Mouse (Mus musculus) spleen, postnatal 4 days (tissue): ENCODE data around the gene Wdr20.

Experiments
- DNase-seq, 2 experiments: peaks; one replicate each; pipeline ENCODE4 v3.0.0; 2022; ENCODE audit warnings: low spot score in 2 of 2

The Wdr20 gene

DNA sequence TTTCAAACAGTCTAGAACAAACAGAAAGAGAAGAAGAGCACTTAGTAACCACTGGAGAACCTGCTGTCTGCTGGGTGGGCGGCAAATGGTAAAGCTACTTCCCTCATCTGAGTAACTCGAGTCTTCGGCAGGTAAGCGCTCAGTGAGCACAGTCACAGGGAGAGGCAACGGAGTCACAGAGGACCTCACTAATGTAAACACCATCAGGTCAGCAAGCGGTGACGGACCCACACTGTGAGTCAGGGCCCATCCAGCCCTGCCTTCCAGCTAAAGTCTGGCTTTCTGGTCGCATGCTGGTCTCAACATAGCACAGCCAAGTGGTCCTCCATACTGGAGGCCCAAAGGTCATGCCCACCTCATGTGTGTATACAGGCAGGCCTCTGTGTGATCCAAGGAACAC is 81.6 kb downstream of the Wdr20 start:
- DNase-seq, result no peak

DNA sequence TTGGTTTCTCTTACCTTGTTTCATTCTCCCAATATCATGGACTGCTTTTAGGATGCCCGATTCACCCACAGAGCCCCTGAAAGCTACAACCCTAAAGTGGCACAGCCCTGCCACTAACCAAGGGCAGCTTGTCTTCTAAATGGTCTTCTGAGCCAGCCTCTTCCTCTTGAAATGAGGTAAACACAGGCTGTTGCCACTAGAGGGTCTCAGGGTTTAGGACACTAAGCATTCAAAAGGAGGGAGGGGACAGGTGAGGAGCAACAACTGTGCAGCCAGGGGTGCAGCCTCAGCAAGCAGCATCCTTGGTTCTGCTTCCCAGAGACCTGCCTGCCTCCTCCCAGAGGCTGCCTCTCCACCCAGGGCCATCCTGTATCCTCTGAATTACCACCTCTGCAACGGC is 84.0 kb downstream of the Wdr20 start:
- no peak for DNase-seq

DNA sequence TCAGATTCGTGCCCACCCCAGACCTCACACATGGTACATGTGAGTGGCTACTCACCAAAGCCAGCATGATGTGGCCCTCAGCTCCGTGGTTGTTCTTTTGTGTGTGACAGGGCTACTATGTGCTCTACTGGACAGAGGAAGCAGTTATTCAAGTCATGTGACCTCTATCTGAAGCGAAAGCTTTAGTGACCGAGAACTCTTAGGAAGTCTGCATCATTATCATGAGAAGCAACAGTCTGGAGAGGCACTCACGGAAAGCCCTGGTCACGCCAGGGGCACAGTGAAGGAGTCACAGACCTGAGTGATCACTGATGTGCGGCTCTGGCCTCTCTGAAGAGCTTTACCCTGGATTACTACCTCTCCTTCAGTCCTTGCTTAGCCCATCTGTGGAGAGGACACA is 84.6 kb downstream of the Wdr20 start:
- DNase-seq, result no peak

DNA sequence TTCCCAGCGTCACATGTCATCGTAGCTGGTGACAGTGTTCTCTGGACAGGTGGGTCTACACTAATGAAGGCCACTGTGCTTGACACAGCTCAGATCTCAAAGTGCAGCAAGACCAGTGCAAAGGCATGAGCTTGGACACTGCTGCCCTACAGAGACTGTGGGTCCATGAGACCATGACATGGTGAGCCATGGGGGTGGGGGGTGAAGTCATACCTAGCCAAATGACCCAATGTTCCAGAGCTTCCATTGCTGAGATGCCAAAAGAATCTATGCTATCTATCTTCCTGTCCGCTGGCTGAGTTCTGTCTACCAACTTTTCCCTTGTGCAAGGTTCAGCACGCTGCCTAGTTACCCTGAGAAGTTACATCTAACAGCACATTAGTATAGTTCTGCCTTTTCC is 91.2 kb downstream of the Wdr20 start:
- no peak for DNase-seq

DNA sequence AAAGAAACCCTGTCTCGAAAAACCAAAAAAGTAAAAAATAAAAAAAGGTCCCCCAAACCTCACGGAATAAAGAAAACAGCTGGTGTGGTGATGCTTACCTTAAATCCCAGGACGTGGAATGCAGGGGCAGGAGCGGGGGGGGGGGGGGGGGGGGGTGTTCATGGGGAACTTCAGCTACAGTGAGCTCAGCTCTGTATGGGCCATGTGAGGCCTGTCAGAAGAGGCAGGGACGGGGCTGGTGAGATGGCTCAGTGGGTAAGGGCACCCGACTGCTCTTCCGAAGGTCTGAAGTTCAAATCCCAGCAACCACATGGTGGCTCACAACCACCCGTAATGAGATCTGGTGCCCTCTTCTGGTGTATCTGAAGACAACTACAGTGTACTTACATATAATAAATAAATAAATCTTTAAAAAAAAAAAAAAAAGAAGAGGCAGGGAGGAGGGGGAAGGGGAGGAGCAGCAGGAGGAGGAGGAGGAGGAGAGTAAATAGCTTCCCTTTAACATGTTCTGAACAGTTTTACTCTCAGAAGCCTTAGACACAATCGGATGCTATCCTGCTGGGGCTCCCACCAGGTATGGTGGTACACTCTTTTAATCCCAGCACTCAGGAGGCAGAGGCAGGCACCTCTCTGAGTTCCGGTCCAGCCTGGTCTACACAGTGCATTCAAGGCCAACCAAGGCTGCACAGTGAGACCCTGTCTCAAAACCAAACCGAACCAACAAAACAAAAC is 92.7 kb downstream of the Wdr20 start:
- DNase-seq, result no peak

DNA sequence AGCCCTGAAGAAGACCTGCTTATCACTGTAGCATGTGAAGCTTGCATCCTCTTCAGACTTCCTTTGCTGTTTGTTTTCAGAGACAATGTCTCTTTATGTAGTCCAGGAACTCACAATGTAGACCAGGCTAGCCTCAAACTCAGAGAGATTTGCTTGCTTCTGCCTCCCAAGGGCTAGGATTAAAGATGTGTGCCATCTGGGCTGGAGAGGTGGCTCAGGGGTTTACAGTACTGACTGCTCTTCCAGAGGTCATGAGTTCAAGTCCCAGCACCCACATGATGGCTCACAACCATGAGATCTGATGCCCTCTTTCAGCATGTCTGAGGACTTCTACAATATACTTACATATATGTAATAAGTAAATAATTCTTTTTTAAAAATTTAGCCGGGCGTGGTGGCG is 97.4 kb downstream of the Wdr20 start:
- DNase-seq, result no peak

DNA sequence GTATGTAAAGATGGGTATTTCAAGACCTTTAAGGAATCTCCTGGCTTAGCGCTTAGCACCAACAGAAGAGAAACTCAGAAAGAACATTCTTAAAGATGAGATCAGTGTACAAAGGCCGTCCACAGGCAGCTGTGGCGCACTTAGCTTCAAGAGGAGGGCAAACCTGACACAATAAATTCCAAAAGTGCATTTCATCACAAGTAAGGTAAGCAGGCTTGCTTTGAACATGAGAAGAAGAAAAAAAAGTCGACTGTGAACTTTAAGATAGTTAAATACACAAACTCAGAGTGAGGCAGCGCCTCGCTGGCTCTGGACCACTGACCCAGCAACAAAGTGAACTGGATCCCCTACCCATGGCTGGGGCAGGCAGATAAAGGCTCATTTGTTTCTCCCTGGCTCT is 99.0 kb downstream of the Wdr20 start:
- no peak for DNase-seq

DNA sequence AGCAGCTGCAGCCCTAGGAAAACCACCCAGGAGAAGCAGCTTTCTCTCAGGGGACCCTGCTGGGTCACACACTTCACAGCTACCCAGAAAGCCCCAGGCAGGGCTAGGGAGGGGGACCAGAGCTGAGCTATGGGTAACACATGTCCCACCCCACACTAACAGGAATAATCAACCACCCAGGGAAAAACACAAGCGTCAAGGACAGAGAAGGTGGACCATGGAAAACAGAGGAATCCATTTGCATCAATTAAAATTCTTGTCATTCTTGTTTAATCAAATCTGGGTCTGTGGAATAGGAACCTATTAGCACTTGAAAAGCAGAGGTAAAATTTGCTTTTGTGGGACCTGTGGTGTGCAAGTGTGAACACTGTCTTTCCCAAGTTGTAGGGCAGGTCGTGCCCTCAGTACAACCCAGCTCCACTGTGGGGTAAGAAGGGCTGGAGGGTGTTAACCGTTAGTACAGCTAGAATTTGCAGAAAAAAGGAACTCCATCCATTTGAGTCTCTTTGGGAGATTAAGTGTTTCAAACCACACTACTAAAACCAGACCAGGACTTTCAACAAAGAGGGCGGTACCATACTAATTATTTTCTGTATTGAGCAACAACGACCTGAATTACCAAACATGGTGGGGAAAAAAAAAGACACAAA is 99.6 kb downstream of the Wdr20 start:
- DNase-seq, result no peak

DNA sequence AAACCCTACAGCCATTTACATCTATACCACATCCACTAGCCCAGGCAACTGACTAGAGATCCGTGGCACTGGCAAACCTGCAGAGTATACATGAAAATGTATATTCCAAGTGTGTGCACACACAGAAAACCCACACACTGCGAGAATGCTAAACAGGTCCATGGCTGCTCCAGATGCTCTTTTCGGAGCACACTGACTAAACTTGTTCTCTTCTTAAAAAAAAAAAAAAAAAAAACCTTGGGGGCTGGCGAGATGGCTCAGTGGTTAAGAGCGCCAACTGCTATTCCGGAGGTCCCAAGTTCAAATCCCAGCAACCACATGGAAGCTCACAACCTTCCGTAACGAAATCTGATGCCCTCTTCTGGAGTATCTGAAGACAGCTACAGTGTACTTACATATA is 100.1 kb downstream of the Wdr20 start:
- no peak for DNase-seq

DNA sequence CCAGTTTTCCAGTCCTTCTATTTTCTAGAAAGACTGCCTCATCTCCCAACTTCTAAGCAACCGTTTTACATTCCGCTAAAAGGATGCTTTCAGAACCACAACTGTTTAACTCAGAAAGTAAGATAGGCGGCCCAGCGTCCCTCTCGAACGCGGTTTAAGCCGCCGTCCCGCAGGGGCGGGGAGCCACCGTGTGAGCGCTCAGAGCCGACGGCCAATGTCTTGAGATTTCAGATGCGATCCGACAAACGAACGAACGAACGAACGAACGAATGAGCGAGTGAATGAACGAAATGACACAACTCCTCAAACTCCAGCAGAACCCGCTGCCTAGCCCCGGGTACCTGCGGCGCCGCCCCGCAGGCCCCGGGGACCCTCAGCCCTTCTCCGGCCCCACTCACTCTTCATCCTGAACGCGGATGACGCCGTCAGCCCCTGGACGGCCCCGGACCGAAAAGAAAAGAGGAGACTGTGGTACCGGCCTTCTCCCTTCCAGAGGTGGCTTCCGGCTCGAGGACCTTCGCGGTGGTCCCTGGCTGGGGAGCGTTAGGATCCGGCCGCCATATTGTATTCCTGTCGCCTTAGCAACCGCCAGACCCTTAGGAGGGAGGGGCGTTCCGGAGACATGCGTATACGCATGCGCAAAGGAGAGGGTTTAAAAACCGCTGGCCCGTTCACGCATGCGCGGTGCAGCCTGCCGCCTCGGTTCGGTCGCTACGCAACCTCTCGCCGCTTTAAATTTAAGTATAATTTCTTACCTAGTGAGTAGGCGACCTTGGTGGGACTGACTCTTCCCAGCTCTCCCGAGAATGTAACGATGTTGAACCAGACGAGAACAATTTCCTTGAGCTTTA is 102.8 kb downstream of the Wdr20 start, which contains the start of gene Mok:
TSS of gene Mok (minus strand) at position 592 of the 851 bp plus-strand sequence.
- peak; percentile 92 to 98 for DNase-seq

DNA sequence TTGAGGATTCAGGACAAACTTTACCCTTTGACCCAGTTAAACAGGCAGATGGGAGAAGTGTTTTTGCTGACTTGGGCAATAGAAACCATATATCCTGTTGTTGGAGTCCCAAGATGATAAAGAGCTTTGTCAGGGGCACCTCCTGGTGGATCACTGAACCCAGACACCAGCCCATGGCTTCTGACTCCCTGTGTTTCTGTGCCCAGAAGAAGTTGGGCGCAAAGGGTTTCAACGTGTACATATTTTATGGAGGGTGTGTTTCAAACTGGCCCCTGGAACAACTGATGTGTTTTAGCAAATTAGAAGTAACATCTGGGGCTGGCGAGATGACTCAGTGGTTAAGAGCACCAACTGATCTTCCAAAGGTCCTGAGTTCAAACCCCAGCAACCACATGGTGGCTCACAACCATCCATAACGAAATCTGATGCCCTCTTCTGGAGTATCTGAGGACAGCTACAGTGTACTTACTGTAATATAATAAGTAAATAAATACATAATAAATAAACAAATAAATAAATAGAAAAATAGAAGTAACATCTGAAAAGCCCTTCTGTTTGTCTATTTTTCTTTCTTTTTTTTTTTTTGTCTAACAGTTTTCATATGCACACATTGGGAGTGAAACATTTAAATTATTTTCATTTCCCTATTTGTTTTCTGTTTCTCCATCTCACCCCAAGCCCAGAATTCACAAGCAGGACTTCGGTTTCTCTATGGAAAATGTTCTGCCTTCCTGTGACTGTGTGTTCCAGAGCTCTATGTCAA is 104.2 kb downstream of the Wdr20 start:
- no peak for DNase-seq

DNA sequence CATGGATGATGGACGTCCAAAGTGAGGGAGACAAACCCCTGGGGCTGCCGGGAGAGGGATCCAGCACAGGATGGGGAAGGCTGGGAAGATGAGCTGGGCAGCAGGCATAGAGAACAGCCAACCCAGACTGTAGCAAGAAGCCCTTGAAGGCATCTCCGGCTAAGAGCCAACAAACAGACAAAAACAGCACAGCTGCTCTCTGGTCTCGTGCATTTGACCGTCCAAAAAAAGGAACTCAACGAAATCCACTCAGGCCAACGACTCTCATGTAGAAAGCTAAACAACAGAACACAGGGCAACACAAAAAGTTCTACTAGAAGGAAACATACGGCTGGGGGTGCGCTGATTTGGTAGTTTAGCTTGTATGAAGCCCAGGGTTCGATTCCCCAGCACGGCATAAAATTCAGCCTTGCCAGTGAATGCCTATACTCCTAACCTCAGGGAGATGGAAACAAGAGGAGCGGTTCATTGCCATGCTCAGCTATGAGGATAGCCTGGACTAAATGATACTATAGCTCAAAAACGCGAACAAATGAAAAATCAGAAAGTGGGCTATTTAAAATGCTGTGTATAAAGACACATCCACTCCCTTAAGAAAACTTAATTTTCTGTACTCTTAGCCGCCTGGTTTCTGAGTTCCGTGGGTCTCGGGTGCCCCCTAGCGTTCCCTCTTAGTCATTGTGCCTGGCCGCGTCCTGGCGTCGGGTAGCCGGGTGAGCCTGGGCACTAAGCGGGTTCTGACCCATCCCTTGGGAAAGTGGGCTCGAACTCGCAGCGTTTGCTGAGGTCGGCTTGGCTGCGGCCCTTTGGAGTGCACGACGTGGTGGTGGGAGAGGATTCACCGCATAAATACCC is 105.7 kb downstream of the Wdr20 start:
- DNase-seq, result peak; percentile 86 to 96

DNA sequence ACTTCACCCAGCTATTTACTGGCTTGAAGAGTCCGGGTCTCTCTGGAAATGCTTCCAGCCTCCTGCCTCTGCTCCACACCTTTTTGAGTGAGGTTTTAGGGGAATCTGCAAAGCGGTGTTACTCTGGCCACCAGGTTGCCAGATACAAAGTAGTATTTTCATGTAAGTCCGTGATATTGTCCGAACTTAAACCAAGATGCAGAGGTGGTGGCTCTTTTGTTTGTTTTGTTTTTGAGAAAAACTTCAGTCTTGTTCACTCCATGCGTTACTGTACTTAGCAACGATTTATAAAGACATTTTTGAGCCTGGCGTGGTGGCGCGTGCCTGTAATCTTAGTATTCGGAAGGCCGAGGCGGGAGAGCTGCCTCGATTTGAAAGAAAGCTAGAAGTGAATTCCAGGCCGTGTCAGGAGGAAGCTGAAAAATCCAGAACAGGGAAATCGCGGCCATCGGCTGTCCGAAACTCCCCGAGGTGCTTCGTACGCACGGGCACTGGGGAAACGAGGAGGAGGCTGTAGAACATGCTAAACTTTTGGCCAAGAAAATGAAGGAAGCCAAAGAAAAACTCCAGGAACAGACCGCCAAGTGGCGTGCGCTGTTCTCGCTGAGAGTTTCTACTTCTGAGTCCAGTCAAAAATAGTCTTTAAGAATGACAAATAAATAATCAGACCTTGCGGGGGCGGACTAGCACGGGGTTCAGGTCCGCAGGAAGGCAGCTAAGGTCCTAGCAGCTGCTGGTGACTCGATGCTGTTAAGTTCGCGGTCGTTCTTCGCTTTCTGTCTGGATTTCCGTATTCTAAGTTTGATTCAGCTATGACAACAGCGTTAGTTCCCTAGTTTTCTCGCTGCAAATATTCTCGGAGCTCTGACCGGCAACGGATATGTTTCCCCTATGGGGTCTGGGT is 106.7 kb downstream of the Wdr20 start:
- peak; percentile 32 to 71 for DNase-seq

DNA sequence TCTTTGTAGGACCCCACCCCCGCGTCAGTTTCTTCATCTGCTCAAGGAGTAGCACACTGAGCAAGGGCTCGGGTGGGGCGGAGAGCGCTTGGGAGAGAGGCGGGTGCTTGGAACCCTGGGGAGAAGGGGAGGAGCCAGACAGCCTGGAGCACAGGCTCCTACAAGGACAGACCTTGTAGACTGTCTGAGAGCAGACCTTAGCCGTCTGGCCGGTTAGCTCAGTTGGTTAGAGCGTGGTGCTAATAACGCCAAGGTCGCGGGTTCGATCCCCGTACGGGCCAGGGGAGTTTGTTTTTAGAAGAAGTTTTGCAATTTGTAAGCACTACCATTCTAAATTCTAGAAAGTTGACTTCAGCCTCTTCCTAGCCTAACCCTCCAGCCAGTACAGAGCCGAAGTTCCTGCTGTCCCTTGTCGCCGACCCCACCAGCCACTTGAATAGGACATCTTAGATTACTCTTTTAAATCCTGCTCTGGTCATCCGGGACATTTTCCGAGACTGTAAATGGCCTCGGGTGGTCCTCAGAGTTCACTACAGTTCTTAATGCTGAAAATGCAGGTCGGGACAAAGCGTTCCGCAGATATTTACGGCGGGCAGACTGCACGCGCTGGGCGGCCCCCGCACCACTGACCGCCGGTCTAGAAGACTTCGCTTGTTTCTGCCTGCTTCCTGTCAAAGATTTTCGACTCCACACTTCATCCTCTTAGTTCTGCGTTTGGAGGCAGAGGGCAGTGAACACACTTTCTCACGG is 107.6 kb downstream of the Wdr20 start:
- peak; percentile 89 to 92 for DNase-seq

DNA sequence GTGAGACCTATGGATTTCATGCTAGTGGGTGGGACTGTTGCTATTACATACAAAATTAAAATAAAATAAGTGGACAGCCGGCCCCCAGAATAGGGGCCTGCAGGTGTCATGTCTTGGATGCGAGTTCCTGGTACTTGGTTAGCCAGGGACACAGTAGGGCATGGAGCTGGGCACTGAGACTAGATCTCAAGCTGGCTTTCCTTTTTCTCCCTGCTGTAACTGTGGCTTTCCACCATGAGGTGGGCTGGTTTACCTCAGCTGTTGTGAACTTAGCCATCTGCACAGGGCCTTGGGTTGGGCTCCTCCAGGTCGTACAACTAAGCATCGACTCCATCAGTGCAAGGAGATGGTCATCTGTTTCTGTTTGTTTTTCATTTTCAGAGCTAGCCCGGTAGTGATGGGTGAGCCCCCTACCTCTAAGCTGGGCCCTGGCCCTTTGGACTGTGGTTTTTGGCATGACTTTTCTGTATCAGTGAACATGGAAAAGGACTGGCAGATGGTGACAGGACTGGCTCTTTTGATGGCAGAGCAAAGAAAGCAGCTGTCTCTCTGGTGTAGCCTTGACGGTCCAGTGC is 108.5 kb downstream of the Wdr20 start:
- no peak for DNase-seq

DNA sequence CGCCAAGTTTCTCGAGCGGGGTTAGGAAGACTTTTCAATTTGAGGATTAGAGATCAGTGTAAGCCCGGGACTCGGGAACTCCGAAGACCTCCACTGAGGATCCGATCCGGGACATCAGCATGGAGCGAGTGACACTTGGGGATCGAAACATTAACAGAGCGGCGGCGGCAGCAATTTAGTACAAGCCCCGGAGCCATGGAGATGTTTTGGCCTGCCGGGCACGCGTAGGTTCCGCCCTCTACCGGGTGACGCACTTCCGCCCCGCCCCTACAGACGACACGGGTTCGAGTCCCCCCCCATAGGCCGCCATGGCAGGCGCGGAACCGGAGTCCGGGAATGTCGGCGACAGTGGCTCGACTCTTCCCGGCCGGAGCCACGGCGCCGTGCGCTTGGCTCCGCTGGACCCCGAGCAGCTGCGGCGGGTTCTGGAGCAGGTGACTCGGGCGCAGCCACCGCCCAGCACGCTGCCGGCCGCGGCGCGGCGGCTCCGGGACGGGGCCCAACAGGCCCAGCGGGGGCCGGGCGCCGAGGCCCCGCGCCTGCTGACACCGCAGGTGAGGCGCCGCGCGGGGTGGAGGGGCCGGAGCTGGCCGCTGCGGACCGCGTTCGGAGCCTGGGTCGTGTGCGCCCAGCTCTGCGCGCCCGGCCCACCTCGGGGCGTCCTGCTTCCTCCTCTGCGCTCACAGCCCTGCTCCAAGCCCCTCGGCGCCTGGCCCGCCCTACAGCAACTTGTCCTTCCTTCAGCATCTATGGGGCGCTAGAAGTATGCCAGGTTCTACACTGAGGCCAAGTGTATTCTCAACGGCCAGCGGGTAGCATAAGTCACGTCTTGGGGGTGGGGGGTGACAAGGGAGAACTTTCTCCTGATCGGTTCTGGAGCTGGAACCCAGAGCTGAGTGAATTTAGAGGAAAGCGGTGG is 112.5 kb downstream of the Wdr20 start, which contains the start of gene Zfp839:
TSS of gene Zfp839 (plus strand) at position 244 of the 919 bp plus-strand sequence.
- DNase-seq, result peak; percentile 78 to 91

DNA sequence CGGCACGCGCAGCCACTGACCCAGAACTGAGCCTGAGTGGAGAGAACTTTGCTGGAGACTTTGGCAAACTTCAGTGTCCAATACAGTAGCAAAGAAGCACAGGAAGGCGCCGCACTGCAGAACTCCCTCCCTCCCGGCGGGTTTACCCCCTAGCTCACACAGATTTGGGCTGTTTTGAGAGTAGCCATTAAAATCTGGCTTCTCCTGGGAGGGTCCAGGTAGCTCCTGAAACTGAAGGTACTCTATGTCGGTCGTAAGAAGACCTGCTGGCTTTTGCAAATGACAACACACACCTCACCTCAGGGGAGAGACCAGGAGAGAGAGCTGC is 113.1 kb downstream of the Wdr20 start:
- DNase-seq, result no peak

DNA sequence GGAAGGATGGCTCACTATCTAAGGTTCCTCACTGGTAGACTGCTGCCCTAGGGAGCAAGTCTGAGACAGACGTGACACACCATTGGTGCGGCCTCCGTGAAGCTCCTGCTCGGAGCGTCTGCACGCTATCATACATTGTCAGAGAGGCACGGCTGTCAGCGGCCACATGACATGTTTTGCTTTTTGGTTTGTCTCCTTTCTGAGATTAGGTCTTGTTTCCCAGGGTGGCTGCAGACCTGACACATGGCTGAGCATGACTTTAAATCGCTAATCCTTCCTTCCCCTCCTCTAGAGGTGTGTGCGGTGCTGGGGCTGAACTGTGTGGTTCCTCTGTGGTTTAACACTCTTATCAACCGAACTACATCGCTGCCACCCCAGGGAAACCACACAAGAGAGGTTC is 113.7 kb downstream of the Wdr20 start:
- DNase-seq, result no peak
